Mouse (Mus musculus) CD8-positive naive resting alpha-beta T cell, adult 57 days (primary cell): ENCODE results near the gene Glyctk. TPM values are rescaled to one million over a fixed set of nuclear protein-coding genes. Genes with fewer than 3 reads are reported as not detected.

Experiments used
- total RNA-seq: library from RNA; stranded (reverse); gene quantifications from one replicate; pipeline ENCODE4 v1.2.4, GENCODE M21; 2023

Gene Glyctk
- 6.5 TPM for total RNA-seq

GRCm38 (mm10) chr9:106158037-106158491 lies at the start of gene Glyctk:
TSS of gene Glyctk (minus strand) at chr9:106158138.

DNA sequence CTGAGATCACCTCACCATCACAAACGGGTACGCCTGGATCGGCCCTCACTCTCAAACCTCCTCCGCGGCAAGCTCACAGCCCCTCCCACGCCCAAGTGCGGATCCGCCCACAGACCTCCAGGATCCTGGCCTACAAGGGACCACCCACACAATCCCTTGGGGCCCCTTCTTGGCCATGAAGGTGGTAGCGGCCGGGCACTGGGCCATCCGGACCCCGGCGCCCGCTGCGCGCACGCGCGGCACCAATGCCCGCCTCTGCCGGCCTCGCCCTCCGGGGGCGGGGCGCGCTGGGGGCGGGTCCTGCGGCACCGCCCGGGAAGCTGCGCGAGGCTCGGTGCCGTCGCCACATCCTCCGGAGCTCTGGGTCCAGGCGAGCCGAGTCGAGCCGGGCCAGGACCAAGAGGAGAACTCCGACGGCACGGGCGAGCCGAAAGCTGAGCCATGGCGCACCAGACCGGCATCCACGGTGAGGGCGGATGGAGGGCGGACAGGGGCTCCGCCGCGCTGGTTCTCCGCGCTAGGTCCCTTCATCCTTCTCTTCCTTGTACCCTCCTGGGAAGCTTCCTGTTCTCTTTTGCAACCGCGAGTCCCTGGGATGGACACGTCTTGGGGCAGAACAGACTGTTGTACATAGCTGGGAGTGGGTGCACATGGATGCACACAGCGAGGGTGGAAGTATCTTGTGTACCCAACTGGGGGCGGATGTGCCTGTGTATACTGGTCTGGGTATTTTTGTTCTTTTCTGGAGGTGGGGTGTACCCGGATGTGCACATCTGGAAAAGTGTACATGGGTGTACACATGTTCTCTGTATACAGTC lies 45.1 kb upstream of the Glyctk start, which contains the start of gene Twf2:
Twf2 (plus strand) TSS at position 290 of the 818 bp plus-strand sequence.

DNA sequence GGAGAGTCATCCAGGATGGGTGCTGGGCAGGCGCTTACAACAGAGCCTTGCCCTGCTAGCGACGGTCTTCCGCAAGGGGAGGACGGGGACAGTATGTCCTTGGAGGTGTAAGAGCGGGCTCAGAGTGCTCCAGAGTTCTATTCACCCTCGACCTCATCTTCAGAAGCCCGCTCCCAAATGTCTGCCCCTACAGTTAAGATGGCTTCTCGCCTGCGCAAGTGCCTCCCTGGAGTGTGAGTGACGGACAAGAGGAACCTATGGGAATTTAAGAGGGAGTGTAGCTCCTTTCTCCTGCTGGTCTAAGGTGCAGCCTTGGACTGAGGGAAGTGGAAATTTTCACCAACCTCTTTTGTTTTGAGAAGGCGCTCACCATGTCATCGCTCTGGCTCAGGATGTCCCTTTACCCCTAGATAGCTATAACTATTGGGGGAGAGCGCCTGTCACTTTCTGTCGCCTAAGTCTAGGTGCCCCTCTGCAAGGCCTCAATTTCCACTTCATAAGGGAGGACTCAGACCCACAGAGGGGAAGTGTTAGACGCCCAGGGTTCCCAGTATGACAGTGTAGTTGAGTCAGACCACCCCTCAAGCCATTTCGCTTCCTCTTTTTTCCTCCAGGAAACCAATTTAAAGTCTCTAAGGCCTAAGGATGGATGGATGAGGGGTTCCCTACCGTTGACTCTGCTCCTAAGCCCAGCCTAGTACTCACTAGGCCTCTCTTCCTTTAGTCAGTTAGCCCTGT lies 41.8 kb upstream of the Glyctk start, which contains the start of gene Ppm1m:
Ppm1m (minus strand) TSS at position 212 of the 738 bp plus-strand sequence.

DNA sequence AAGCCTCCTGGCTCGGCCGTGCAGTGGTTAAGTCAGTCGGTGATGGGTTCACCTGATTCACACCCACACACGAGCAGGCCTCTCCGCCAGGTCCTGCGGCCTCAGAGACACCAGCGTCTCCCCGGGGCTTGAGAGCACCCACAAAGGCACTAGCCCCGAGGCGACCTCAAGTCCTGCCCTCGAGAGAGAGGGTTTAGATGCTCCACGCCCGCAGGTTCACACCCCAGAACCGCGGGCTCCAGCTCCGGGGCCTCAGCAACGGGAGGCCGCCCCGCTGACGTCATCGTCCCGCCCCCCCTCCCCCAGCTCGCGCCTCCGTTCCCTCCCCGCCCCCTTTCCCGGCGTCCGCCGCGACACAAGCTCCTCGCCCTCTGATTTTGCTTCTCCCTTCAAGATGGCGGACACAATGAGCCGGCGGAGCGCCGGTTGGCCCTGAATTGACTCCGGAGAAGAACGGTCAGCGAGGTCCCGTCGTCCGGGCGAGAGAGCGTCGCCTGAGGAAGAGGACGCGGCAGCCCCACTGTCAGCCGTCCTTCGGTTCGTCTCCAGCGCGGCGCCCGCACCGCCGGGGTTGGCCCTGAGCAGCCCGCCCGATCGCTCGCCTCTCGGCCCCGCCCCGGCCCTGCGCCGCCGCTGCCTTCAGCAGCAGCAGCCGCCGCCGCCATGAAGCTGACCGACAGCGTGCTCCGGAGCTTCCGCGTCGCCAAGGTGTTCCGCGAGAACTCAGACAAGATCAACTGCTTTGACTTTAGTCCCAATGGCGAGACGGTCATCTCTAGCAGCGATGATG lies 12.8 kb upstream of the Glyctk start, which contains the start of gene Wdr82:
Wdr82 (plus strand) TSS at position 373 of the 790 bp plus-strand sequence.

Other genes starting within 250 kb of the Glyctk start
- not detected for gene Col6a5, start 197.5 kb downstream of the Glyctk start, total RNA-seq
- gene Col6a4, start 61.4 kb downstream of the Glyctk start, total RNA-seq, result not detected
- gene Wdr82, start 12.8 kb upstream of the Glyctk start, total RNA-seq, result 122 TPM
- gene Ppm1m, start 41.6 kb upstream of the Glyctk start, total RNA-seq, result 40.6 TPM
- gene Twf2, start 45.0 kb upstream of the Glyctk start, total RNA-seq, result 121 TPM
- 11.5 TPM for gene Tlr9, start 64.5 kb upstream of the Glyctk start, total RNA-seq
- 44.3 TPM for gene Alas1, start 90.5 kb upstream of the Glyctk start, total RNA-seq
- gene Poc1a, start 122.9 kb upstream of the Glyctk start, total RNA-seq, result 3.0 TPM
- gene Dusp7, start 210.5 kb upstream of the Glyctk start, total RNA-seq, result 28.0 TPM